Mouse (Mus musculus): ENCODE data around the gene Gm44511.
A peak's percentile ranks its signal among the peaks of the same experiment; 100 is the strongest.

The Gm44511 gene

GRCm38 (mm10) chr6:128826132-128826531 is at the start of gene Gm44511, which contains the start of gene Klrb1b:
TSS of gene Gm44511 (minus strand) at chr6:128826315.
TSS of gene Klrb1b (minus strand) at chr6:128826331.
- no peak for DNase-seq (ENCODE audit: low read depth)

- DNase-seq (ENCODE audit: low read depth), result no peak
Observed at GRCm38 (mm10) chr6:128871910-128872610, 45.9 kb upstream of the Gm44511 start.

- DNase-seq (ENCODE audit: low read depth), result no peak
Observed at GRCm38 (mm10) chr6:128868861-128869260, 42.7 kb upstream of the Gm44511 start.

- DNase-seq (ENCODE audit: low read depth), result no peak
Observed at GRCm38 (mm10) chr6:128857976-128858375, 31.9 kb upstream of the Gm44511 start.

- DNase-seq (ENCODE audit: low read depth), result no peak
Observed at GRCm38 (mm10) chr6:128856250-128856649, 30.1 kb upstream of the Gm44511 start.

- DNase-seq (ENCODE audit: low read depth), result no peak
Observed at GRCm38 (mm10) chr6:128855477-128855876, 29.4 kb upstream of the Gm44511 start.

- no peak for DNase-seq (ENCODE audit: low read depth)
Observed at GRCm38 (mm10) chr6:128854895-128855294, 28.8 kb upstream of the Gm44511 start.

- DNase-seq (ENCODE audit: low read depth), result peak; percentile 34
Observed at GRCm38 (mm10) chr6:128854024-128854820, 28.1 kb upstream of the Gm44511 start.

- no peak for DNase-seq (ENCODE audit: low read depth)
Observed at GRCm38 (mm10) chr6:128852766-128853165, 26.7 kb upstream of the Gm44511 start.

GRCm38 (mm10) chr6:128851151-128851550 is 25.0 kb upstream of the Gm44511 start:
- no peak for DNase-seq (ENCODE audit: low read depth)

GRCm38 (mm10) chr6:128850671-128851070 is 24.6 kb upstream of the Gm44511 start:
- no peak for DNase-seq (ENCODE audit: low read depth)

- peak; percentile 40 for DNase-seq (ENCODE audit: low read depth)
Observed at GRCm38 (mm10) chr6:128849902-128850301, 23.8 kb upstream of the Gm44511 start.

- no peak for DNase-seq (ENCODE audit: low read depth)
Observed at GRCm38 (mm10) chr6:128847401-128847800, 21.3 kb upstream of the Gm44511 start.

- DNase-seq (ENCODE audit: low read depth), result peak; percentile 44
Observed at GRCm38 (mm10) chr6:128845998-128846542, 20.0 kb upstream of the Gm44511 start.

- DNase-seq (ENCODE audit: low read depth), result peak; percentile 87
Observed at GRCm38 (mm10) chr6:128845319-128845979, 19.3 kb upstream of the Gm44511 start.

- DNase-seq (ENCODE audit: low read depth), result no peak
Observed at GRCm38 (mm10) chr6:128844586-128845080, 18.5 kb upstream of the Gm44511 start.

- DNase-seq (ENCODE audit: low read depth), result no peak
Observed at GRCm38 (mm10) chr6:128844131-128844530, 18.0 kb upstream of the Gm44511 start.

- peak; percentile 65 for DNase-seq (ENCODE audit: low read depth)
Observed at GRCm38 (mm10) chr6:128843479-128843992, 17.4 kb upstream of the Gm44511 start.

- DNase-seq (ENCODE audit: low read depth), result peak; percentile 86
Observed at GRCm38 (mm10) chr6:128842945-128843478, 16.9 kb upstream of the Gm44511 start.

- DNase-seq (ENCODE audit: low read depth), result no peak
Observed at GRCm38 (mm10) chr6:128842356-128842944, 16.3 kb upstream of the Gm44511 start.
